Comparison of ENCODE assay signal across 8 mouse cellular contexts in the genomic region with DNA sequence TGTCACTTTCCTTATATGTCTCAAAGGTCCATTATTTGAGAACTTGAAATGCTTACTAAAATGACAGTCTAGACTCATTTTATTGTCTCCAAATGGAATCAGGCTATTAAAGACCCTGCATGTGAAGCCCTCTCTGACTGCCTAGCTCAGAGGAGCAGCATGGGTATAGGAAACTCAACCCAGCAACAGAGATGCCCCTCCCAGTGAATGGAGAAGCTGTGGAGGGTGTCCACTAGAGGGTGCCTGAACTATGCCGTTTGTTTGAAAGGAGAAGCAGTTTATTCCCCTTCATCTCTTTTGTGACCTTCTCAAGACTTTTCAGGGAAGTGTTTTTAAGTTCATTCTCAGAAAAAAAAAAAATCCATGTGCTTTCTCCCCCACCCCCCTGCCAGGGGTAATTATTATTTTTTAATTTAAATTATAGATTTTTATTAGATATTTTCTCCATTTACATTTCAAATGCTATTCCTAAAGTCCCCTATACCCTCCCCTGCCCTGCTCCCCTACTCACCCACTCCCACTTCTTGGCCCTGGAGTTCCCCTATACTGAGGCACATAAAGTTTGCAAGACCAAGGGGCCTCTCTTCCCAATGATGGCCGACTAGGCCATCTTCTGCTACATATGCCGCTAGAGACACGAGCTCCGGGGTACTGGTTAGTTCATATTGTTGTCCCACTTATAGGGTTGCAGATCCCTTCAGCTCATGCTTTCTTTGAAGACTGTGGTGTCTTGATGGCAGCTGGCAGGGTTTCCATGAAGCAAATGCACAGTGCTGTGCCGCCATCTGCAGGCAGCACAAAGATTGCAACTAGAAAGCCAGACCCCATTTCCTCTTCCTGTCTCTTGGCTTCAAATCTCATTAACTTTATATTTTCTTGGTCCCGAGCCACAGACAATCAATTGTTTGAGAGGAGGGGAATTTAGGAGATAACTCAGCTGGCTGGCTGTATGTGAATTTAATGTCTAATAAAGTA. TPM values are rescaled to one million over a fixed set of nuclear protein-coding genes. Genes with fewer than 3 reads are reported as not detected.
DNase-seq lines count a peak whose midpoint lies in the region; TF ChIP-seq lines count a peak whose summit lies in the region.

No protein-coding gene starts in this region.

- no peak overlapping the region for H3K27ac ChIP-seq in gastrocnemius, adult 2 months
- no peak overlapping the region for H3K27ac ChIP-seq in left cerebral cortex, adult 2 months
- no peak overlapping the region for H3K27ac ChIP-seq in midbrain, embryonic 10.5 days (replicated peaks)

- H3K4me1 ChIP-seq in midbrain, embryonic 10.5 days, result no peaks in the 10 kb centered on the region

- no peaks in the 10 kb centered on the region for H3K27me3 ChIP-seq in midbrain, embryonic 10.5 days (ENCODE audit: low read depth, poor library complexity, severe bottlenecking)

- intact Hi-C loops in gastrocnemius, adult 2 months (cut with DNase I), result loop anchor here (1.0 kb wide), 1 partner anchor 916 kb away; no protein-coding TSS in a partner anchor
- intact Hi-C loops in left cerebral cortex, adult 2 months (cut with DNase I), result loop anchor here (1.0 to 10.0 kb wide), 3 partner anchors 874 to 1260 kb away; no protein-coding TSS in a partner anchor

- peak; percentile 82 for TF ChIP-seq CTCF in gastrocnemius, adult 2 months (IDR thresholded peaks at IDR 0.05)
- TF ChIP-seq CTCF in left cerebral cortex, adult 2 months (IDR thresholded peaks at IDR 0.05), result peak; percentile 78

- peak; percentile 72 for DNase-seq in ZHBTc4 (ENCODE audit: low read depth, low spot score)
- peak; percentile 69 to 82 for DNase-seq in cerebellum, postnatal 25 days
- peak; percentile 77 for DNase-seq in gastrocnemius, adult 2 months
- DNase-seq in induced T-regulatory cell, adult 2 months (ENCODE audit: low read depth), result peak; percentile 77
- peak; percentile 71 to 85 for DNase-seq in left cerebral cortex, adult 2 months (ENCODE audit: extremely low spot score in 1 of 2, low spot score in 2 of 2)
- peak; percentile 76 for DNase-seq in midbrain, embryonic 10.5 days (ENCODE audit: low spot score)
- peak; percentile 77 for DNase-seq in right cerebral cortex, postnatal 25 days
- DNase-seq in urinary bladder, postnatal 25 days (ENCODE audit: low spot score), result peak; percentile 70

- WGBS in midbrain, embryonic 10.5 days, result 18% methylated on average over 7 of the region's 7 CpGs

- H3K36me3 ChIP-seq in midbrain, embryonic 10.5 days, result no peaks in the 10 kb centered on the region

- no peak overlapping the region for H3K4me3 ChIP-seq in gastrocnemius, adult 2 months
- H3K4me3 ChIP-seq in left cerebral cortex, adult 2 months, result no peak overlapping the region
- H3K4me3 ChIP-seq in midbrain, embryonic 10.5 days, result no peak overlapping the region

- no peaks in the 10 kb centered on the region for H3K9me3 ChIP-seq in midbrain, embryonic 10.5 days (replicated peaks)

RNA-seq across cellular contexts. Expression of gene Hook1, which starts 42.5 kb away (rescaled TPM):
- 10 to 100 TPM; 13.3 to 17.0 TPM for total RNA-seq in gastrocnemius, adult 2 months (2021)
- total RNA-seq in left cerebral cortex, adult 2 months (2021), result 10 to 100 TPM; 76.9 to 87.5 TPM
- polyA plus RNA-seq in midbrain, embryonic 10.5 days (2016; fragmentation: Nextera tagmentation; extraction: Ambion mirVana), result 17.9 and 18.1 TPM in 2 replicates

Comparison
In these comparisons a context has a peak if more than half of its experiments do, and no peak if none do; other contexts are left out.
1. RNA of gene Hook1, which starts 42.5 kb away (total RNA-seq): 76.9 to 87.5 TPM in left cerebral cortex, adult 2 months; 13.3 to 17.0 TPM in gastrocnemius, adult 2 months; every median in the first group is over 4 times any median in the second.
2. Peak in every context shown above with its lines, with median percentiles within 50 percentile points of each other: DNase-seq.